Mouse (Mus musculus): ENCODE measurements around the gene Stxbp2.

Gene Stxbp2

DNA sequence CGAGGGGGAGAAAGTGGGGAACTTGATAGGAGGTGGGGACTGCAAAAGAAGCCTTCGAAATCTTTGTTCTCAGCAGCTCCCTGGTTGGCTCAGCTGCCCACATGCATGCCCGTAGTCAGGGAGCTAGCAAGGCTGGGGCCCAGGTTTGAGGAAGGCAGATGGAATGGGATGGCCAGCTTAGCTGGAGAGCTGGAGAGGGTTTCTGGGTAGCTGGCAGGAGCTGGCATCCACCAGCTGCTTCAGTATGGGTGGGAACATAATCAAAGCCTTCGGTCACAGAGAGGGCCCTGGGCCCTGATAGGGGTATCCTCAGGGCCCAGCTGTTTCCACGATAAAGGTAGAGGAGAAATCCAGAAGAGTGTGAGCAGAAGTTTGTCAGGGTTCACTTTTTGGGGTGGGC, 51.7 kb downstream of the Stxbp2 start:
- no peak for DNase-seq (ENCODE audit: low read depth, low spot score)

DNA sequence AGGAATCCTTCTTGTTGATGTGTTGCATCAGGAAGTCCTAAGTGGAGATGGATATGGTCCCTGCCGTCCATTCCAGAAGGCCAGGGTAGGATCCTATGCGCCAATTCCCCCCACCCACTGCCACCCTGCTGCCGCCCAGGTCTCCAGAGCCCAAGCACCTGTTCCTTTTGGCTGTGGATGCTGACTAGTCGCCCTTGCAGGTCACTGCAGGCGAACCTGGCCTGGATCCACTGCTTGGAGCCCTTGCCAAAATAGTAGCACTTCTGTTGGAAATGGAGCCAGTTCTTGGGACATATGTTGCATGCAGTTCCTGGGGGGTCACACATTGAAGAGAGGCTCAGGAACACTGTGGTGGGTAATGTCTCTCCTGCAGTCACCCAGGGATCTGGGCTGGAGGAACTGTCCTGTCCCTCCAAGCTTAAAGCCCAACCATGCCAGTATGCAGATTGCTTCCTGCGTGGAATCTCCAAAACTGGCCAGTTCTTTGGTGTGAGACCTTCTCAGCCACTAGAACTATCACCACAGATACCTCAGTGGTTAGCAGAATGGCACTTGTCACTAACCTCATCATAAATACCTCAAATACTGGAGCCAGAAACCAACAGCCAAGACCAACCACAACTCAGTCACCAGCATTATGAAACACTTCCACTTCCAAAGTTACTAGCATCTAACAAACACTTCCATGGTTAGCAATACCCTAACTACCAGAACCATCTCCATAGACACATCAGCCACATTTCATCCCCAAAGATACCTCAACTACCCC, 52.8 kb downstream of the Stxbp2 start:
- DNase-seq (ENCODE audit: low read depth, low spot score), result no peak

GRCm38 (mm10) chr8:3684530-3684929, 53.8 kb downstream of the Stxbp2 start:
- DNase-seq (ENCODE audit: low read depth, low spot score), result no peak

GRCm38 (mm10) chr8:3685422-3685821, 54.7 kb downstream of the Stxbp2 start:
- DNase-seq (ENCODE audit: low read depth, low spot score), result no peak

DNA sequence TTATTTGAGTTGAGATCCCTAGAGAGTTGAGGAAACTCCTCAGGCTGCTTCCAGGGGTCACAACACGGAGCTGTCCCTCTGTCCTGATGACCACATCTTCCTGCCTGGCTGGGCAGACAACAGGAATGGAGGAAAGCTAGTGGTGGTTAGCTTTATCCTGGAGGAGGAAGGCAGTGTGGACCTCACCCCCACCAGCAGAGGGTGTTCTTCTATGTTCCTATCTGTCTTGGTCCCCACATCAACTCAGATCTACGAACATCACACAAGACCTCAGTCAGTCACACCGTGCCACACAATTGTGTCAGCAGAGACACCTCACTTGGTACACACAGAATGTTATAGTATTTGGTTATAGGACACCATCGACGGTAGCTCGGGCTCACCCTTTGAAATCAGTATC, 56.8 kb downstream of the Stxbp2 start:
- DNase-seq (ENCODE audit: low read depth, low spot score), result no peak

DNA sequence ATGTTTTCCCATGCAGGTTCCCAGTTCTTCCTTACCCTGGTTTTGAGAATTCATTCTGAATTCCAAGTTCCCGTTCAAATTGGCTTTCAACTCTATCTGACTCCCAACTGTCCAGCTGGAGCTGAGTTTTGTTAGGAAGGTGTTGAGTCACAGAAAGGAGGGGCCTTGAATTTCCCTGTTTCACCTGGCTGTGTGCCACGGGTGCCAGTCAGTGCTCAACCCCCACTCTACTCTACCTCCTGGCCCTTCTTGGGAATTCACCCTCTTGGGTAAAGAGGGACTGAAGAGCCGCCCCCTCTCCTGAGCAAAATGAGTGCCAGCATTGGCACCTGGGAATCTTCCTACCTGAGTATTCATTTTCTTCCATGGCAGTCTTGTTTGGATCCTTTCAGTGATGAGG, 60.0 kb downstream of the Stxbp2 start:
- DNase-seq (ENCODE audit: low read depth, low spot score), result no peak
